Mouse (Mus musculus) brain, adult 2 months (tissue): ENCODE data around the gene Stc2.

Experiments used
- DNase-seq: peaks from one replicate; pipeline ENCODE4 v3.0.0; 2011; ENCODE audit warnings: low read depth, low spot score

The Stc2 gene

GRCm38 (mm10) chr11:31366421-31366820 is 3.5 kb downstream of the Stc2 start:
- no peak for DNase-seq

DNA sequence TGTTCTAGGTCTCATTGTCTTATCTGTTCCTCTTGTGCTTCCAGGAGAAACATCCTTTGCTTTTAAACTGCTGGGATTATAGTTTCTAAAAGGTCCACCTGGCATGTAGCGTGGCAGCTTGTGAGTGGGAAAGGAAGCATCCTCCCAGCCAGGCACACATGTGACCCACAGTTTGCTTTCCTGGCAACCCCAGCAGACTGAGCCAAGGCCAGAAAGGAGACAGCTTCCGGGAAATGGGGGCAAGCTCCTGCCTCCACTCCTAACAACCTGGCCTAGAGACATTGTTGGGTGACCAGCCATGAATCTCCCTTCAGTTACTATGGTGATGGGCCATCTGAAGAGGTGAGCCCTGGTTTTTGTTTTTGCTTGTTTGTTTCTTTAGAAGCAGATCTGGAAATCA is 3.9 kb downstream of the Stc2 start:
- no peak for DNase-seq

GRCm38 (mm10) chr11:31365280-31365679 is 4.6 kb downstream of the Stc2 start:
- no peak for DNase-seq

DNA sequence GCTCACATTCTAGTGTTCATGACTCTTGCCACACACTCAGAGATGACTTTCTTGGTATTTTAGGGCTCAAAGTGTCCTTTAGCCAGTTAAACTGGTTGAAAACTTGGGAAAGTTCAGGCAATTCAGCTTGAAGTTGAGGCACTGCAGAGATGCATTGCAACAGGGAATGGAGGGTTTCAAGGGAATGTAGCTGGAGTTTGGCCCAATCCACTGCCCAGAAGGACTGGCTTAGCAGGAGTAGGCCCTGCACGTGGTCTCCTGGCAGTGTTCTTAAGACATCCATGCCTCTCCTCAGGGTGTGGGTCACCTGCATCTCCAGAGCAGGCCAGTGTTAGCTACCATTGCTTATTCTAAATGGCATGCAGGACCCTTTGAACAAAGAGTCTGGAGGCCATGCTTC is 7.0 kb downstream of the Stc2 start:
- DNase-seq, result no peak

- DNase-seq, result no peak
These were observed 7.5 kb downstream of the Stc2 start for GRCm38 (mm10) chr11:31362330-31362729.

DNA sequence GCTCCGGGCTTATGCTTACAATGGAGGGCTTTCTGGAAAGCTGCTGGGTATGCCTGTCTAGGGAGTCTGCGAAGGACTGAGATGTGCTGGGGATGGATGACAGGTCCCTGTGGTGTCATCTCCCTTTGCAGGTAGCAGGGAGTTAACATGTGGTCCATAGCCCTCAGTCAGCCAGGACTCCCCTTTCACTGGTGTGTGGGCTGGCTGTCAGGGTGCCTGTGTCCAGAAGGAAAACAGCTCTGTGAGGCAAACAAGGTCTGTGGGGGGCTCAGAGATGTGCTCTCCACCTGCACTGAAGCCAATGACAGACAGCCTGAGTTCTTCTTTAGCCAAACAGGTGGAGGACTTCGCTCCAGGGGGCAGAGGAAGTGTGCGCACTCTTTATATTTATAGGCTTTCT is 8.8 kb downstream of the Stc2 start:
- no peak for DNase-seq

GRCm38 (mm10) chr11:31359283-31359902 is 10.5 kb downstream of the Stc2 start:
- no peak for DNase-seq

GRCm38 (mm10) chr11:31358453-31358852 is 11.4 kb downstream of the Stc2 start:
- DNase-seq, result no peak

- DNase-seq, result no peak
These were observed 13.0 kb downstream of the Stc2 start for GRCm38 (mm10) chr11:31356866-31357265.

DNA sequence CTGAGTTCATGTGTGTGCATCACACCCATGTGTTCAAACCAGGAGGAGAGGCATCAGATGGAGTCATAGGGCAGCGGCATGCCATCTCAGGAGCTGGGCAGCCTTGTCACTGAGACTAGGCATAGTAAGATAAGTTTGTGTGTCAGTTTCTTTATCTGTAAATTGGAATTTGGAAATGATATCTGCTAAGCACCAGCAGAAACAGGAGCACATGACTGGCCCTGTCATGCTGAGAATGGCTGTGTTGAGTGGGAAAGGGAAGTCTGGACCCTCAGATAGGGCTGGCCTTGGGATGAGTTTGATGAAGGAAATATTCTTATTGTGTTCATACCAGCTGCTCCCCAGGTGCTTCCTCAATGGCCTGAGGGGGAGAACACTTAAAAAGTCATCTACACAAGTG is 14.1 kb downstream of the Stc2 start:
- DNase-seq, result no peak

DNA sequence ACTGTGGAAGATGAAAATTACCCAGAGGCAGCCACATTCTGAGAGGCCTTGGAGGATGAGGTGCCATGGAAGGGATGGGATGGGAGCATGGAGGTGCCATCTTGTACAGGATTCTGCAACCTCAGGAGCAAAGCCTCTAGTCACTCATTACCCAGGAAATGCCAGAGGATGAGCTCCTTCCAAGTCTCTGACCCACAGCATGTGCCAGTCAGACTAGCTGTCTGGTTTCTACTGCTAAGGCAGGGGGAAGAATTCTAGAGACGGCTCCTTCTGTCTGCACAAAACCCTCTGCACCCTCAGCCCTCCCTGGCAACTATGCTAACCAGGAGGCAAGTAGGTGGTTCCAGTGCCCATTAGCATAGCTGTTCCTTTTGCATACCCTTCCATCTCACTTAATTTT is 15.4 kb downstream of the Stc2 start:
- no peak for DNase-seq
